Mouse (Mus musculus): ENCODE results near the gene Elf4. TPM values are rescaled to one million over a fixed set of nuclear protein-coding genes. Genes with fewer than 3 reads are reported as not detected.

Gene Elf4
- polyA plus RNA-seq (2016; fragmentation: Nextera tagmentation; extraction: Ambion mirVana) = 1.6 and 1.7 TPM in 2 replicates

GRCm38 (mm10) chrX:48462754-48463507 lies at the start of gene Elf4:
Gene Elf4 (minus strand): TSS chrX:48463132.
- no peaks in the 10 kb centered on the region for H3K27me3 ChIP-seq
- H3K9ac ChIP-seq = peak within 1 kb of the TSS; percentile 42
- 19% methylated on average over 38 of the region's 38 CpGs for WGBS

DNA sequence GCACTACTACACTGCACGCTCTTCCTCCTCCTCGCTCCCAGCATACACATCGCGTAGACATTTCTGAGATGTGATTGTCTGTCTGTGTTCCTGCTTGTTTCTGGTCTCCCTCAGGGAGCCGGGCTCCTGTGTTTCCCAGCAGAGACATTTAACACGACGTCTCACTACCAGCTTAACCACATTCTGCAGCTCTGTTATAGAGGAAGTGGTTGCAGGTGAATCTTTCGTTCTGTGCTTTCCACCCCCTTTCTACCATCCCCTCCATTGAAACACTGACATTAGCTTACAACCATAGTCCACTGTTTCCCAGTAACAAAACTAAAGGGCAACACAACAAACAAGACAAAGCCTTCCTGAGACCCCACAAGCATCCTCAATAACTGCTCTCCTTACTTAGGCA lies 30.8 kb upstream of the Elf4 start:
- Histone ChIP-seq H3K9me3 (no peaks in the 10 kb centered on the region), H3K27me3 (no peaks in the 10 kb centered on the region), H3K36me3 (replicated peaks) (peaks cover 9% of the 10 kb centered on the region), H3K27ac (no peak overlapping the region), H3K9ac (no peak overlapping the region), H3K4me1 (no peaks in the 10 kb centered on the region), H3K4me2 (no peak overlapping the region), H3K4me3 (replicated peaks) (no peak overlapping the region)
- ATAC-seq (ENCODE audit: low FRiP score) = no peak
- WGBS = 92% methylated on average over 8 of the region's 8 CpGs

More at GRCm38 (mm10) chrX:48462754-48463507, at the start of gene Elf4:
- H3K36me3 ChIP-seq (replicated peaks) = no peaks in the 10 kb centered on the region
- peak within 1 kb of the TSS; percentile 33 for H3K4me3 ChIP-seq (replicated peaks)
- H3K4me1 ChIP-seq = no peaks in the 10 kb centered on the region
- peak; percentile 85; the same call in 1 of the 2 replicates for ATAC-seq (ENCODE audit: low FRiP score)
- H3K27ac ChIP-seq = no peak within 1 kb of the TSS
- no peaks in the 10 kb centered on the region for H3K9me3 ChIP-seq
- peak within 1 kb of the TSS; percentile 56 for H3K4me2 ChIP-seq

GRCm38 (mm10) chrX:48481687-48482086 lies 18.8 kb upstream of the Elf4 start:
- WGBS = 93% methylated on average over 7 of the region's 7 CpGs
- no peak overlapping the region for H3K27ac ChIP-seq
- no peaks in the 10 kb centered on the region for H3K9me3 ChIP-seq
- H3K4me3 ChIP-seq (replicated peaks) = no peak overlapping the region
- no peaks in the 10 kb centered on the region for H3K27me3 ChIP-seq
- ATAC-seq (ENCODE audit: low FRiP score) = no peak
- no peaks in the 10 kb centered on the region for H3K4me1 ChIP-seq
- peaks cover 40% of the 10 kb centered on the region for H3K36me3 ChIP-seq (replicated peaks)
- H3K4me2 ChIP-seq = no peak overlapping the region
- no peak overlapping the region for H3K9ac ChIP-seq

DNA sequence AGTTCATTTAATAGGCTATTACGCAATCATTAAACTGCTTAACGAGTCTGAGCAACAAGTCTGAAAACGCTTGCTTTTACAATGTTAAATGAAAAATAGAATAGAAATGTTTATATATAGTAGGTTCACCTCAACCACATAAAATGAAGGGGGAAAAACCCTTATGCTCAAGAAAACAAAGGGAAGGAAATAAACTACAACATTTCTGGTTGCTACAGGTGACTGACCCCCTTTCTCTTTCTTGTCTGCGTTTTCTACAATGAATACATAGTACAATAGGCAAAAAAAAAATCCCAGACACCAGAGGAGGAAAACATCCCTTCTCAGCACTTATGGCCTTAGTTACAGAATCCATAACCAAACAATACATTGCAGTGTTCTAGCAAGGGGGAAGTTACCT lies 18.2 kb upstream of the Elf4 start:
- Histone ChIP-seq H3K4me1 (no peaks in the 10 kb centered on the region), H3K27me3 (no peaks in the 10 kb centered on the region), H3K4me3 (replicated peaks) (no peak overlapping the region), H3K9me3 (no peaks in the 10 kb centered on the region), H3K9ac (no peak overlapping the region), H3K4me2 (no peak overlapping the region), H3K36me3 (replicated peaks) (peaks cover 44% of the 10 kb centered on the region), H3K27ac (no peak overlapping the region)
- ATAC-seq (ENCODE audit: low FRiP score) = no peak
- WGBS = 73% methylated on average over 4 of the region's 4 CpGs

- H3K9ac ChIP-seq = no peak overlapping the region
- H3K4me2 ChIP-seq = no peak overlapping the region
- no peak overlapping the region for H3K4me3 ChIP-seq (replicated peaks)
- H3K4me1 ChIP-seq = no peaks in the 10 kb centered on the region
- WGBS = 95% methylated on average over 3 of the region's 3 CpGs
- H3K9me3 ChIP-seq = no peaks in the 10 kb centered on the region
- ATAC-seq (ENCODE audit: low FRiP score) = no peak
- H3K27me3 ChIP-seq = no peaks in the 10 kb centered on the region
- no peaks in the 10 kb centered on the region for H3K36me3 ChIP-seq (replicated peaks)
- H3K27ac ChIP-seq = no peak overlapping the region
These were observed 4.5 kb upstream of the Elf4 start for GRCm38 (mm10) chrX:48467355-48467946.

DNA sequence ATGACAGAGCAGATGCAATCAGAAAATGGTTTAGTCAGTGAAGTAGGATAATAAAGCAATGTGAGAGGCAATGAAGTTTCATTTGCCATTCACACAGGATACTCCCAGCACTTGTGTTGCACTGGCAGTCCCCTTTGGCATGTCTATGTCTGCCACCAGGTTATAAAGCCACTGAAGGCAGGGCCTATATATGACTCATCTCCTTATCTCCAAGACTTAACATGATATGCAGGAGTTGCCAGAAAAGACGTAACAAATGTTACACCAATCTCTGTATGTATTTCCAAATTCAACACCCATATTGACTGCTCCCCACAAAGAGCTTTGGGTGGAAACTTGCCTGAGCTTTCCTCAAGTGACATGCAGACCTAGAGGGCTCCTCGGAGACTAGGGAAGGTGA lies 3.2 kb upstream of the Elf4 start:
- 91% methylated on average over 2 of the region's 2 CpGs for WGBS
- H3K36me3 ChIP-seq (replicated peaks) = no peaks in the 10 kb centered on the region
- no peaks in the 10 kb centered on the region for H3K27me3 ChIP-seq
- H3K4me3 ChIP-seq (replicated peaks) = no peak overlapping the region
- no peak overlapping the region for H3K9ac ChIP-seq
- H3K27ac ChIP-seq = no peak overlapping the region
- no peak overlapping the region for H3K4me2 ChIP-seq
- H3K9me3 ChIP-seq = no peaks in the 10 kb centered on the region
- ATAC-seq (ENCODE audit: low FRiP score) = no peak
- no peaks in the 10 kb centered on the region for H3K4me1 ChIP-seq

GRCm38 (mm10) chrX:48464436-48464835 lies 1.5 kb upstream of the Elf4 start:
- H3K9me3 ChIP-seq = no peaks in the 10 kb centered on the region
- no peak overlapping the region for H3K4me2 ChIP-seq
- H3K27me3 ChIP-seq = no peaks in the 10 kb centered on the region
- no peak overlapping the region for H3K9ac ChIP-seq
- no peaks in the 10 kb centered on the region for H3K4me1 ChIP-seq
- no peaks in the 10 kb centered on the region for H3K36me3 ChIP-seq (replicated peaks)
- 93% methylated on average over 6 of the region's 6 CpGs for WGBS
- H3K27ac ChIP-seq = no peak overlapping the region
- H3K4me3 ChIP-seq (replicated peaks) = no peak overlapping the region
- no peak for ATAC-seq (ENCODE audit: low FRiP score)

- Histone ChIP-seq H3K4me2 (no peak overlapping the region), H3K27ac (no peak overlapping the region), H3K27me3 (no peaks in the 10 kb centered on the region), H3K9me3 (no peaks in the 10 kb centered on the region), H3K4me1 (no peaks in the 10 kb centered on the region), H3K9ac (no peak overlapping the region), H3K4me3 (replicated peaks) (no peak overlapping the region), H3K36me3 (replicated peaks) (no peaks in the 10 kb centered on the region)
- ATAC-seq (ENCODE audit: low FRiP score) = no peak
- WGBS = 86% methylated on average over 4 of the region's 4 CpGs
These were observed 704 bp upstream of the Elf4 start for GRCm38 (mm10) chrX:48463636-48464035.

DNA sequence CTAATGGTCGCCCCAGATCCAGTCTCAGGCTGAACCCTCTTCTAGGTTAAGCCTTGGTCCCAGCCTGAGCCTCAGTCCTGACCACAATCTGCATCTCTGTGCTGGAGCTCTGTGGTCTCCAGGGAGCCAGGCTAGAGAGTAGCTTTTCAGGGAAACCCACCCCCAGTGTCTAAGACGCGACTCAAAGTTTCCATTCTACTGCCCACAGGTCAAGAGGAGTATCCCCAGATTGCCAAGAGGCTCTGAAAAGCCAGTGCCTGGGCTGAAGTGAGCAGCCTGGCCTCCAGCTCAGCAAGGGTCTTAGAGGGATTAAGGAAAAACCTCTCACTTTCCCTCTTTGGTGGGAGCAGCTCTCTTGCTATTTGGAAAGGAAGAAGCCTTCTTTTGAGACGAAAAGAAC lies 635 bp downstream of the Elf4 start:
- H3K4me1 ChIP-seq = no peaks in the 10 kb centered on the region
- 16% methylated on average over 4 of the region's 4 CpGs for WGBS
- peak overlapping the region; percentile 33 for H3K4me3 ChIP-seq (replicated peaks)
- peak; percentile 23; the same call in 1 of the 2 replicates for ATAC-seq (ENCODE audit: low FRiP score)
- H3K9ac ChIP-seq = 0 out of 2 replicates have a peak overlapping the region, but pooled peaks have one; percentile 42
- no peaks in the 10 kb centered on the region for H3K36me3 ChIP-seq (replicated peaks)
- no peak overlapping the region for H3K27ac ChIP-seq
- H3K9me3 ChIP-seq = no peaks in the 10 kb centered on the region
- no peaks in the 10 kb centered on the region for H3K27me3 ChIP-seq
- peak overlapping the region; percentile 56 for H3K4me2 ChIP-seq

DNA sequence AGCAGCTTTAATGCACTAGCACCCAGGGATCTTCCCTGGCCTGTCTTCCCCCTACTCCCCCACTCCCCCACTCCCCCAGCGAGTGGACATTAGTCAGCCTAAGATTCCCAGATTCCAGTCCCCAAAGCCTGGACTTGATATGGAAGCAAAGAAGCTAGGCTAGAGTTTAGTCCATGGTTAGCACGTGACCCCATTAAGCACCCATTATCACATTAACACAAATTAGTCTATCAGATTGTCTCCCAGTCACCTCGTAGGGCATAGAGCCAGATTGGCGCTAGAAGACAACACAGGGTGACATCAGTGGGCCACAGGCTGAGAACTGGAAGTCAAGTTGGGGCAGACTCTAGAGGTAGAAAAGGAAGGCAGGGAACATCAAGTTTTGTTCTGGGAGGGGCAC lies 1.9 kb downstream of the Elf4 start:
- ATAC-seq (ENCODE audit: low FRiP score) = no peak
- 76% methylated on average over 4 of the region's 4 CpGs for WGBS
- no peaks in the 10 kb centered on the region for H3K9me3 ChIP-seq
- no peak overlapping the region for H3K27ac ChIP-seq
- H3K4me1 ChIP-seq = no peaks in the 10 kb centered on the region
- no peaks in the 10 kb centered on the region for H3K36me3 ChIP-seq (replicated peaks)
- H3K4me3 ChIP-seq (replicated peaks) = no peak overlapping the region
- no peak overlapping the region for H3K9ac ChIP-seq
- 0 out of 2 replicates have a peak, but pooled peaks cover under 1% of the 10 kb centered on the region for H3K27me3 ChIP-seq
- H3K4me2 ChIP-seq = no peak overlapping the region

GRCm38 (mm10) chrX:48460496-48460895 lies 2.4 kb downstream of the Elf4 start:
- H3K9me3 ChIP-seq = no peaks in the 10 kb centered on the region
- no peak overlapping the region for H3K9ac ChIP-seq
- H3K36me3 ChIP-seq (replicated peaks) = no peaks in the 10 kb centered on the region
- no peak overlapping the region for H3K4me3 ChIP-seq (replicated peaks)
- H3K27ac ChIP-seq = no peak overlapping the region
- WGBS = 88% methylated on average over 6 of the region's 7 CpGs
- no peak overlapping the region for H3K4me2 ChIP-seq
- H3K27me3 ChIP-seq = peaks cover 4% of the 10 kb centered on the region; the same call in 1 of the 2 replicates
- no peaks in the 10 kb centered on the region for H3K4me1 ChIP-seq
- ATAC-seq (ENCODE audit: low FRiP score) = no peak

GRCm38 (mm10) chrX:48456956-48457355 lies 6.0 kb downstream of the Elf4 start:
- Histone ChIP-seq H3K27ac (no peak overlapping the region), H3K27me3 (peaks cover 31% of the 10 kb centered on the region), H3K36me3 (replicated peaks) (no peaks in the 10 kb centered on the region), H3K4me3 (replicated peaks) (no peak overlapping the region), H3K9ac (no peak overlapping the region), H3K4me2 (no peak overlapping the region), H3K9me3 (no peaks in the 10 kb centered on the region), H3K4me1 (no peaks in the 10 kb centered on the region)
- 63% methylated on average over 6 of the region's 6 CpGs for WGBS
- ATAC-seq (ENCODE audit: low FRiP score) = no peak

- no peak overlapping the region for H3K4me3 ChIP-seq (replicated peaks)
- H3K9me3 ChIP-seq = no peaks in the 10 kb centered on the region
- H3K27me3 ChIP-seq = peaks cover 42% of the 10 kb centered on the region
- H3K9ac ChIP-seq = no peak overlapping the region
- ATAC-seq (ENCODE audit: low FRiP score) = no peak
- no peak overlapping the region for H3K4me2 ChIP-seq
- H3K4me1 ChIP-seq = no peaks in the 10 kb centered on the region
- H3K36me3 ChIP-seq (replicated peaks) = no peaks in the 10 kb centered on the region
- 36% methylated on average over 9 of the region's 9 CpGs for WGBS
- no peak overlapping the region for H3K27ac ChIP-seq
These were observed 7.9 kb downstream of the Elf4 start for GRCm38 (mm10) chrX:48455018-48455417.

Measured in forebrain, embryonic 12.5 days (tissue).